Mouse (Mus musculus) kidney, embryonic 16.5 days (tissue): ENCODE results near the gene Vegfa. TPM values are rescaled to one million over a fixed set of nuclear protein-coding genes. Genes with fewer than 3 reads are reported as not detected.
"Not testable (repeated sequence)": the region's sequence is repeated elsewhere in the genome, so short reads cannot be mapped to it uniquely, and the experiment has no call there.

Experiments
- ATAC-seq: fragments of 200-750 bp; cut with Nextera tagmentation; 2 replicates; pipeline ENCODE4 v1.8.0; 2017; ENCODE audit warnings: moderate TSS enrichment; ENCODE audit not compliant: low FRiP score, low TSS enrichment
- H3K27ac ChIP-seq: fragments of 300-500 bp; sonication (generic); 2 replicates; pipeline ENCODE4 v1.5.1; 2014; ENCODE audit warnings: low read length
- H3K27me3 ChIP-seq: fragments of 300-500 bp; sonication (generic); 2 replicates; pipeline ENCODE4 v1.6.1; 2014; ENCODE audit warnings: low read length, control low read depth, mixed read lengths; ENCODE audit not compliant: insufficient read depth
- H3K36me3 ChIP-seq: fragments of 300-500 bp; sonication (generic); 2 replicates; pipeline ENCODE4 v1.6.1; 2014; ENCODE audit warnings: low read length, control low read depth, mixed read lengths; ENCODE audit not compliant: insufficient read depth
- H3K4me1 ChIP-seq: fragments of 300-500 bp; sonication (generic); 2 replicates; pipeline ENCODE4 v1.6.1; 2014; ENCODE audit warnings: low read length, control low read depth, mixed read lengths; ENCODE audit not compliant: insufficient read depth
- H3K4me2 ChIP-seq: fragments of 300-500 bp; sonication (generic); replicated peaks from 2 replicates; pipeline ENCODE4 v1.6.1; 2014; ENCODE audit warnings: low read depth, low read length
- H3K4me3 ChIP-seq: fragments of 300-500 bp; sonication (generic); 2 replicates; pipeline ENCODE4 v1.5.1; 2014; ENCODE audit warnings: mild to moderate bottlenecking, low read length
- H3K9ac ChIP-seq: fragments of 300-500 bp; sonication (generic); replicated peaks from 2 replicates; pipeline ENCODE4 v1.6.1; 2014; ENCODE audit warnings: low read length
- H3K9me3 ChIP-seq: fragments of 300-500 bp; sonication (generic); 2 replicates; pipeline ENCODE4 v1.6.1; 2016; ENCODE audit warnings: low read length, control low read depth
- WGBS: fragments of 180-500 bp; shearing (Covaris S2); extraction: QIAGEN DNeasy Blood & Tissue Kit; methylation state at CpG from one replicate; pipeline ENCODE4 v1.1.7; 2014; 5-methylcytosine and 5-hydroxymethylcytosine counted together
- polyA plus RNA-seq: library from polyadenylated mRNA; unstranded; fragments of >200 nt; fragmentation: Nextera tagmentation; extraction: Ambion mirVana; gene quantifications from 2 replicates; pipeline ENCODE4 v1.2.1, GENCODE M21; 2015

Gene Vegfa
- polyA plus RNA-seq, 1 experiment from 2014 or later = 5.9 TPM

- peaks cover 3% of the 10 kb centered on the region; the same call in 1 of the 2 replicates for H3K9me3 ChIP-seq
- ATAC-seq = peak; percentile 89
- no peak overlapping the region for H3K9ac ChIP-seq
- WGBS = 57% methylated on average over 11 of the region's 11 CpGs
- H3K4me2 ChIP-seq = no peak overlapping the region
- H3K27me3 ChIP-seq = no peaks in the 10 kb centered on the region
- no peaks in the 10 kb centered on the region for H3K36me3 ChIP-seq
- peaks cover 10% of the 10 kb centered on the region; the same call in 1 of the 2 replicates for H3K4me1 ChIP-seq
- no peak overlapping the region for H3K4me3 ChIP-seq
- no peak overlapping the region for H3K27ac ChIP-seq
Observed at GRCm38 (mm10) chr17:45994281-45994817, 37.8 kb downstream of the Vegfa start.

DNA sequence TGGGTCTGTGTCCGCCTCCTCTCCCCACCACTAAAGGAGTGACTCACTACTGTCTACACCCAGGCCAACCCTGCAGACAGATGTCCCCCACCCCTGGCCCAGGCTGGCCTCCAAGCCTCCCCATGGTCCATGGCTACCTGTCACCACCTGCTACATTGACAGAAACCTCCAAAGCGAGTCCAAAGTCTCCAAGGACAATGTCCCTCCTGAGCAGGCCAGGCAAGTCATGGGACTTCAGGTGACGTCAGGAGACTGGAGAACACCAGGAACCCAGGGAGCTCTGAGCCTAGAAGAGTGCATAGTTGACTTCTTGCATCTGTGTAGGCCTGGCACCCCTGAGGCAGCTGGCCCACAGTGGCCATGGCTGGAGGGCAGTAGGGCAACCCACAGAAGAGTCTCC is 45.3 kb downstream of the Vegfa start:
- WGBS = 88% methylated on average over 3 of the region's 3 CpGs
- ATAC-seq = no peak; the same call in 1 of the 2 replicates

GRCm38 (mm10) chr17:45986374-45986773 is 45.8 kb downstream of the Vegfa start:
- Histone ChIP-seq H3K4me3 (no peak overlapping the region), H3K27me3 (no peaks in the 10 kb centered on the region), H3K4me2 (no peak overlapping the region), H3K9me3 (peaks cover 3% of the 10 kb centered on the region; the same call in 1 of the 2 replicates), H3K36me3 (no peaks in the 10 kb centered on the region), H3K27ac (no peak overlapping the region), H3K9ac (no peak overlapping the region), H3K4me1 (no peaks in the 10 kb centered on the region)
- 68% methylated on average over 6 of the region's 6 CpGs for WGBS
- peak; percentile 59; the same call in 1 of the 2 replicates for ATAC-seq

More for the DNA sequence above, 45.3 kb downstream of the Vegfa start:
- no peak overlapping the region for H3K27ac ChIP-seq
- H3K4me3 ChIP-seq = no peak overlapping the region
- H3K4me2 ChIP-seq = no peak overlapping the region
- no peaks in the 10 kb centered on the region for H3K36me3 ChIP-seq
- no peaks in the 10 kb centered on the region for H3K4me1 ChIP-seq
- H3K27me3 ChIP-seq = no peaks in the 10 kb centered on the region
- H3K9ac ChIP-seq = no peak overlapping the region
- H3K9me3 ChIP-seq = peaks cover 3% of the 10 kb centered on the region; the same call in 1 of the 2 replicates

DNA sequence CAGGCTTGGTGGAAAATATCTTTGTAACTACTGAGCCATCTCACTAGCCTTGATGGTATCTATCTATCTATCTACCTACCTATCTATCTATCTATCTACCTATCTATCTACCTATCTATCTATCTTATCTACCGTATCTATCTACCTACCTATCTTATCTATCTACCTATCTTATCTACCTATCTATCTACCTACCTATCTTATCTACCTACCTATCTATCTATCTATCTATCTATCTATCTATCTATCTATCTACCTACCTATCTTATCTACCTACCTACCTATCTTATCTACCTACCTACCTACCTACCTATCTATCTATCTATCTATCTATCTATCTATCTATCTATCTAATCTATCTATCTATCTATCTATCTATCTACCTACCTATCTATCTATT is 49.0 kb downstream of the Vegfa start:
- not testable (repeated sequence) for H3K4me2 ChIP-seq, H3K4me3 ChIP-seq, H3K4me1 ChIP-seq, H3K36me3 ChIP-seq, H3K27me3 ChIP-seq, H3K9me3 ChIP-seq, H3K27ac ChIP-seq, ATAC-seq, H3K9ac ChIP-seq
- WGBS = 100% methylated on average over 1 of the region's 1 CpGs

DNA sequence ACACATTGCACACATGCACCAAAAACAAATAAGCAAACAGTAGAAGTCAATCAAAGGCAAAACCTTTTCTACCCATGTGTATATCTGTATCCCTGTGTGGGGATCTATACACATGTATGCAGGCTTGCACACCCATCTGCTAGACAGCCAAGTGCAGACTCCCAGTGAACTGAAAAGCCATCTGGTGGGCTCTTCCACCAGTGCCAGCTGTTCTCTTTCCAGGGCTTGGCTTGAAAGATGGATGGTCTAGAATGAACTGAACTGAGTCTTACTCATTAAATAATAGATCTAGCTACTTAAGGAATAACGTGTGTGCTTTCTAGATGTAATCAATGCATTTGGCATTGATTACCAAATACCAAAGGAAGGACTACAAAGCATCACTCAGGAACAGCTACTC is 50.3 kb downstream of the Vegfa start:
- Histone ChIP-seq H3K27ac (no peak overlapping the region), H3K9me3 (no peaks in the 10 kb centered on the region), H3K36me3 (no peaks in the 10 kb centered on the region), H3K9ac (no peak overlapping the region), H3K4me2 (no peak overlapping the region), H3K4me3 (no peak overlapping the region), H3K4me1 (no peaks in the 10 kb centered on the region), H3K27me3 (no peaks in the 10 kb centered on the region)
- WGBS = 59% methylated on average over 1 of the region's 1 CpGs
- ATAC-seq = no peak

DNA sequence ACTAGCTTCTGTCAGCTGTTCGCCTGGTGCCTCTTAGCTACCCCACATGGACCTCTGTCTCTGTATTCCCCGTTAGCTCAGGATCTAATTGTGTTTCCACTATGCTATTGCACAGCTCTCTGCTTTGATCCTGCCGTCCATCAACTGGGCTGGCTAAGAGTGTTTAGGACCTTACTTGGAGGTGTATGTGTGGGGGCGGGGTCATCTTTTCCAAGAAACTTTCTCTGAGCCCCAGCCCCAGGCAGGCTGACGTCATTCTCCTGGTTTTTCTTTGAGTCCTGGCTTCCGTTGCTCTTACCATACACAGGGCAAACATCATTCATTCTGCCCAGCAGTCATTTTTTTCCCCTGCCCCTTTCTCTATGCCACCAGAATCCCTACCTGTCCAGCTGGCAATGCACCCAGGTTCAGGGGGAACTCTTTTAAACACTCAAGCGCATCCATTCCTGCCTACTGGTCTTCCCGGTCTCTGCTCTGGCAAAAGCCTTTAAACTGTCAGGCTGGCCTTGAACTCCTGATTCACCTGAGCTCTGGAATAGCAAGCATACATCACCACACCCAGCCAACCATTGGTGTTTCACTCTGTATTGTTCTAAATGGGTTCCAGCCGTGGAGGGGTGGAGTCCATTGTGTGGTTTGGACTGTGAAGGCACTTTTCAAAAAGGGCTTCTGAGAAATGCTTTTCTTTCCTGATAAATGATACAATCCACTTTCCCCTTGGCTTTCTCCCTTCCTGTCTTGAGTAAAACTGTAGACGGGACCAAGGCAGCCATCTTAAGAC is 53.0 kb downstream of the Vegfa start:
- no peaks in the 10 kb centered on the region for H3K27me3 ChIP-seq
- H3K27ac ChIP-seq = no peak overlapping the region
- ATAC-seq = no peak
- peaks cover 5% of the 10 kb centered on the region for H3K4me1 ChIP-seq
- H3K4me3 ChIP-seq = no peak overlapping the region
- H3K9ac ChIP-seq = no peak overlapping the region
- no peaks in the 10 kb centered on the region for H3K9me3 ChIP-seq
- WGBS = 65% methylated on average over 10 of the region's 10 CpGs
- no peaks in the 10 kb centered on the region for H3K36me3 ChIP-seq
- H3K4me2 ChIP-seq = no peak overlapping the region

DNA sequence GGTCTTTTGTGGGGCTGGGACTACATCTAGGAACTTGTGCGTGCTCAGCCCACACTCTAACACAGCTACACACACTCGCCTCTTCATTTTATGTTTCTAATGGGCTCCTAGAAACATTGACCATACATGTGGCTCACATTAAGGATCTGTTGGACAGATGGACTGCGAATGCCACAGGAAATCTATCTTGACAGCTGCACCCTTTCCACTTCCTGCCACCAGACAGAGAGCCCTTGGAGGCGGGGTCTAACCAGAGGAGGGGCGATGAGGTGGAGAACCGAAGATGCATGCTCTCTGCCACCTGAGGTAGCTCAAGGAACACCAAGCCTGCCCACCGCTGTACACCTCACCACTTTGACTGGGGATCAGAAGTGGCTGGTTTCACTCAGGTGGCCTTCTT is 57.7 kb downstream of the Vegfa start:
- Histone ChIP-seq H3K27ac (no peak overlapping the region), H3K27me3 (no peaks in the 10 kb centered on the region), H3K4me1 (peaks cover 11% of the 10 kb centered on the region), H3K9me3 (no peaks in the 10 kb centered on the region), H3K4me3 (no peak overlapping the region), H3K9ac (no peak overlapping the region), H3K4me2 (no peak overlapping the region), H3K36me3 (no peaks in the 10 kb centered on the region)
- WGBS = 50% methylated on average over 7 of the region's 7 CpGs
- ATAC-seq = no peak

GRCm38 (mm10) chr17:45973214-45973613 is 59.0 kb downstream of the Vegfa start:
- H3K4me3 ChIP-seq = no peak overlapping the region
- H3K4me1 ChIP-seq = peaks cover 13% of the 10 kb centered on the region
- H3K27ac ChIP-seq = peak overlapping the region; percentile 50
- ATAC-seq = peak; percentile 73
- 54% methylated on average over 7 of the region's 7 CpGs for WGBS
- no peaks in the 10 kb centered on the region for H3K27me3 ChIP-seq
- H3K9ac ChIP-seq = no peak overlapping the region
- H3K4me2 ChIP-seq = no peak overlapping the region
- H3K9me3 ChIP-seq = no peaks in the 10 kb centered on the region
- no peaks in the 10 kb centered on the region for H3K36me3 ChIP-seq

- no peak overlapping the region for H3K4me2 ChIP-seq
- H3K4me3 ChIP-seq = no peak overlapping the region
- no peaks in the 10 kb centered on the region for H3K36me3 ChIP-seq
- no peak overlapping the region for H3K9ac ChIP-seq
- WGBS = 90% methylated on average over 7 of the region's 7 CpGs
- no peaks in the 10 kb centered on the region for H3K27me3 ChIP-seq
- no peak for ATAC-seq
- no peaks in the 10 kb centered on the region for H3K9me3 ChIP-seq
- peak overlapping the region; percentile 50; the same call in 1 of the 2 replicates for H3K27ac ChIP-seq
- H3K4me1 ChIP-seq = peaks cover 20% of the 10 kb centered on the region
Observed at GRCm38 (mm10) chr17:45972405-45972804, 59.8 kb downstream of the Vegfa start.

GRCm38 (mm10) chr17:45971800-45972199 is 60.4 kb downstream of the Vegfa start:
- Histone ChIP-seq H3K9me3 (no peaks in the 10 kb centered on the region), H3K27ac (no peak overlapping the region), H3K4me3 (no peak overlapping the region), H3K36me3 (no peaks in the 10 kb centered on the region), H3K4me1 (peaks cover 26% of the 10 kb centered on the region), H3K27me3 (no peaks in the 10 kb centered on the region), H3K4me2 (no peak overlapping the region), H3K9ac (no peak overlapping the region)
- WGBS = 86% methylated on average over 6 of the region's 6 CpGs
- ATAC-seq = no peak
